Mouse (Mus musculus) left cerebral cortex, adult 2 months (tissue): Measurements from ENCODE around the gene Etfrf1. TPM values are rescaled to one million over a fixed set of nuclear protein-coding genes. Genes with fewer than 3 reads are reported as not detected.

Source experiments
- DNase-seq, 2 experiments: peaks; one replicate each; pipeline ENCODE4 v3.0.0; 2021 to 2022; ENCODE audit warnings: low spot score in 2 of 2, mixed read lengths in 1 of 2; ENCODE audit errors: extremely low spot score in 1 of 2
- H3K27ac ChIP-seq: fragments of 200-600 bp; 2 replicates; pipeline ENCODE4 v1.8.1; 2022
- H3K4me3 ChIP-seq: fragments of 200-600 bp; 2 replicates; pipeline ENCODE4 v1.8.1; 2022
- CTCF ChIP-seq: fragments of 200-600 bp; IDR thresholded peaks from 2 replicates; pipeline ENCODE4 v1.8.1; 2022; ENCODE audit warnings: antibody characterized with exemption, mild to moderate bottlenecking, moderate library complexity
- intact Hi-C: fragments of 180-260 bp; cut with DNase I; formaldehyde crosslinking; loops from one replicate; pipeline ENCODE4 v1.15.1; 2025
- long read RNA-seq, 2 experiments: library from polyadenylated mRNA; stranded (forward); transcript quantifications; one replicate each; pipeline ENCODE4 v2.0.0; 2021; ENCODE audit warnings: borderline mapping rate in 2 of 2
- total RNA-seq, 2 experiments: library from RNA; stranded (reverse); gene quantifications; 2 replicates each; pipeline ENCODE4 v1.2.3; 2021

Etfrf1 gene
- total RNA-seq = 10 to 100 TPM; 22.5 to 23.4 TPM
- long read RNA-seq, experiment 1, transcript Etfrf1-207 (3 exons, 1,374 nt) = major isoform, 22 of 31 reads
- long read RNA-seq, experiment 1, partial matches to known transcripts = 1 of 31 reads
- long read RNA-seq, experiment 1, other reads (novel, unspliced or antisense) = 5 of 31 reads
- long read RNA-seq, experiment 2, transcript Etfrf1-207 (3 exons, 1,374 nt) = major isoform, 11 of 13 reads
- long read RNA-seq, experiment 2, partial matches to known transcripts = 1 of 13 reads
- long read RNA-seq, experiment 2, other reads (novel, unspliced or antisense) = 0 of 13 reads

GRCm38 (mm10) chr6:145210816-145211338 lies at the start of gene Etfrf1, which contains the start of gene Casc1:
Gene Etfrf1 (plus strand): TSS chr6:145211134.
Gene Casc1 (minus strand): TSS chr6:145211005.
- peak within 1 kb of the TSS; percentile 96 for H3K27ac ChIP-seq
- H3K4me3 ChIP-seq = peak within 1 kb of the TSS; percentile 77
- intact Hi-C loops = loop anchor here (1.0 kb wide), 2 partner anchors 39 to 130 kb away; partner anchors contain the start of gene Kras
- peak; percentile 97 to 98 for DNase-seq
- no peak for TF ChIP-seq CTCF

GRCm38 (mm10) chr6:145171892-145172606 lies 38.9 kb upstream of the Etfrf1 start:
- no peak for DNase-seq
- H3K4me3 ChIP-seq = no peak overlapping the region
- H3K27ac ChIP-seq = no peak overlapping the region
- intact Hi-C loops = no loop called here
- TF ChIP-seq CTCF = no peak

- Histone ChIP-seq H3K4me3 (no peak overlapping the region), H3K27ac (no peak overlapping the region)
- intact Hi-C loops = no loop called here
- peak in 1 of 2 experiments; percentile 31 for DNase-seq
- no peak for TF ChIP-seq CTCF
Observed at GRCm38 (mm10) chr6:145173781-145174191, 37.1 kb upstream of the Etfrf1 start.

- Histone ChIP-seq H3K4me3 (no peak overlapping the region), H3K27ac (no peak overlapping the region)
- no peak for DNase-seq
- intact Hi-C loops = loop anchor here (5.0 kb wide), 1 partner anchor 167 kb away; no protein-coding TSS in a partner anchor
- TF ChIP-seq CTCF = no peak
Observed at GRCm38 (mm10) chr6:145175571-145175981, 35.4 kb upstream of the Etfrf1 start.

GRCm38 (mm10) chr6:145176474-145176873 lies 34.5 kb upstream of the Etfrf1 start:
- no peak overlapping the region for H3K27ac ChIP-seq
- intact Hi-C loops = loop anchor here (5.0 kb wide), 1 partner anchor 166 kb away; no protein-coding TSS in a partner anchor

GRCm38 (mm10) chr6:145179665-145180064 lies 31.3 kb upstream of the Etfrf1 start:
- intact Hi-C loops = loop anchor here (5.0 kb wide), 1 partner anchor 163 kb away; no protein-coding TSS in a partner anchor
- TF ChIP-seq CTCF = peak; percentile 69
- DNase-seq = peak in 1 of 2 experiments; percentile 29
- H3K27ac ChIP-seq = no peak overlapping the region
- H3K4me3 ChIP-seq = no peak overlapping the region

More at GRCm38 (mm10) chr6:145176474-145176873, 34.5 kb upstream of the Etfrf1 start:
- DNase-seq = no peak
- no peak for TF ChIP-seq CTCF
- H3K4me3 ChIP-seq = no peak overlapping the region

- intact Hi-C loops = no loop called here
- Histone ChIP-seq H3K27ac (no peak overlapping the region), H3K4me3 (no peak overlapping the region)
- TF ChIP-seq CTCF = no peak
- no peak for DNase-seq
Observed at GRCm38 (mm10) chr6:145182044-145182443, 28.9 kb upstream of the Etfrf1 start.

- intact Hi-C loops = loop anchor here (5.0 kb wide), 1 partner anchor 164 kb away; no protein-coding TSS in a partner anchor
- no peak overlapping the region for H3K27ac ChIP-seq
- DNase-seq = no peak
- no peak overlapping the region for H3K4me3 ChIP-seq
- no peak for TF ChIP-seq CTCF
Observed at GRCm38 (mm10) chr6:145186096-145186495, 24.8 kb upstream of the Etfrf1 start.

- intact Hi-C loops = loop anchor here (1.0 to 5.0 kb wide), 2 partner anchors 99 to 165 kb away; no protein-coding TSS in a partner anchor
- Histone ChIP-seq H3K27ac (peak overlapping the region; percentile 77), H3K4me3 (peak overlapping the region; percentile 52)
- DNase-seq = peak; percentile 48 to 58
- peak; percentile 67 for TF ChIP-seq CTCF
Observed at GRCm38 (mm10) chr6:145187093-145188088, 23.5 kb upstream of the Etfrf1 start.

GRCm38 (mm10) chr6:145193038-145193437 lies 17.9 kb upstream of the Etfrf1 start:
- H3K27ac ChIP-seq = no peak overlapping the region
- no peak overlapping the region for H3K4me3 ChIP-seq
- DNase-seq = no peak
- no peak for TF ChIP-seq CTCF
- intact Hi-C loops = no loop called here

GRCm38 (mm10) chr6:145193446-145193845 lies 17.5 kb upstream of the Etfrf1 start:
- TF ChIP-seq CTCF = no peak
- no peak for DNase-seq
- intact Hi-C loops = no loop called here
- Histone ChIP-seq H3K27ac (no peak overlapping the region), H3K4me3 (no peak overlapping the region)
